8 mouse cellular contexts compared by ENCODE assay signal in genomic region chr19:55556168-55556999, GRCm38 (mm10).
A peak's percentile ranks its signal among the peaks of the same experiment; 100 is the strongest.
DNase-seq lines count a peak whose midpoint lies in the region; ATAC-seq lines count a peak whose summit lies in the region.

No protein-coding gene starts in this region.

- no peak overlapping the region for H3K9ac ChIP-seq in forebrain, embryonic 12.5 days
- H3K9ac ChIP-seq in hindbrain, embryonic 14.5 days = no peak overlapping the region

- H3K27me3 ChIP-seq in forebrain, embryonic 12.5 days = peaks cover 59% of the 10 kb centered on the region
- peaks cover 24% of the 10 kb centered on the region for H3K27me3 ChIP-seq in hindbrain, embryonic 14.5 days (ENCODE audit: control insufficient read depth, insufficient read depth, low read length)

- H3K36me3 ChIP-seq in forebrain, embryonic 12.5 days (replicated peaks) = no peaks in the 10 kb centered on the region
- H3K36me3 ChIP-seq in hindbrain, embryonic 14.5 days (replicated peaks; ENCODE audit: control insufficient read depth, insufficient read depth) = no peaks in the 10 kb centered on the region

- H3K9me3 ChIP-seq in forebrain, embryonic 12.5 days = no peaks in the 10 kb centered on the region
- no peaks in the 10 kb centered on the region for H3K9me3 ChIP-seq in hindbrain, embryonic 14.5 days (ENCODE audit: control insufficient read depth, low read length)

- ATAC-seq in forebrain, embryonic 12.5 days (ENCODE audit: low FRiP score) = peak; percentile 98
- peak; percentile 96 for ATAC-seq in hindbrain, embryonic 14.5 days (ENCODE audit: low FRiP score)

- no peak overlapping the region for H3K4me3 ChIP-seq in forebrain, embryonic 12.5 days (replicated peaks)
- H3K4me3 ChIP-seq in hindbrain, embryonic 14.5 days (replicated peaks; ENCODE audit: low read length) = no peak overlapping the region

- DNase-seq in 416B (ENCODE audit: low read depth) (peak; percentile 81), ES-CJ7 (ENCODE audit: low read depth, low spot score) (peak; percentile 86)
- DNase-seq in hindbrain, embryonic 14.5 days (ENCODE audit: low spot score) = peak; percentile 75
- DNase-seq in layer of hippocampus, postnatal 10 days (ENCODE audit: low spot score in 2 of 2) = peak; percentile 47 to 65
- peak; percentile 92 for DNase-seq in mesoderm, embryonic 11.5 days (ENCODE audit: low read depth, low spot score)
- peak; percentile 70 to 75 for DNase-seq in spleen, postnatal 36 days (ENCODE audit: low spot score in 2 of 2)
- no peak for DNase-seq in ovary, postnatal 36 days (ENCODE audit: low spot score)

- 3% methylated on average over 21 of the region's 21 CpGs for WGBS in forebrain, embryonic 12.5 days
- 5% methylated on average over 21 of the region's 21 CpGs for WGBS in hindbrain, embryonic 14.5 days

- H3K4me2 ChIP-seq in forebrain, embryonic 12.5 days = peak overlapping the region; percentile 38
- peak overlapping the region; percentile 41 for H3K4me2 ChIP-seq in hindbrain, embryonic 14.5 days (replicated peaks)

- H3K27ac ChIP-seq in forebrain, embryonic 12.5 days = peak overlapping the region; percentile 72
- no peak overlapping the region for H3K27ac ChIP-seq in hindbrain, embryonic 14.5 days

- H3K4me1 ChIP-seq in forebrain, embryonic 12.5 days = peaks cover 46% of the 10 kb centered on the region
- peaks cover 7% of the 10 kb centered on the region; the same call in 1 of the 2 replicates for H3K4me1 ChIP-seq in hindbrain, embryonic 14.5 days (replicated peaks; ENCODE audit: control insufficient read depth, insufficient read depth, low read length)
